Mouse (Mus musculus) layer of hippocampus, adult 11-12 months (tissue): ENCODE measurements around the gene Csf2.
"Not testable (repeated sequence)": the region's sequence is repeated elsewhere in the genome, so short reads cannot be mapped to it uniquely, and the experiment has no call there.

Experiments used
- DNase-seq: peaks from one replicate; pipeline ENCODE4 v3.0.0; 2022; ENCODE audit warnings: low spot score

Gene Csf2

DNA sequence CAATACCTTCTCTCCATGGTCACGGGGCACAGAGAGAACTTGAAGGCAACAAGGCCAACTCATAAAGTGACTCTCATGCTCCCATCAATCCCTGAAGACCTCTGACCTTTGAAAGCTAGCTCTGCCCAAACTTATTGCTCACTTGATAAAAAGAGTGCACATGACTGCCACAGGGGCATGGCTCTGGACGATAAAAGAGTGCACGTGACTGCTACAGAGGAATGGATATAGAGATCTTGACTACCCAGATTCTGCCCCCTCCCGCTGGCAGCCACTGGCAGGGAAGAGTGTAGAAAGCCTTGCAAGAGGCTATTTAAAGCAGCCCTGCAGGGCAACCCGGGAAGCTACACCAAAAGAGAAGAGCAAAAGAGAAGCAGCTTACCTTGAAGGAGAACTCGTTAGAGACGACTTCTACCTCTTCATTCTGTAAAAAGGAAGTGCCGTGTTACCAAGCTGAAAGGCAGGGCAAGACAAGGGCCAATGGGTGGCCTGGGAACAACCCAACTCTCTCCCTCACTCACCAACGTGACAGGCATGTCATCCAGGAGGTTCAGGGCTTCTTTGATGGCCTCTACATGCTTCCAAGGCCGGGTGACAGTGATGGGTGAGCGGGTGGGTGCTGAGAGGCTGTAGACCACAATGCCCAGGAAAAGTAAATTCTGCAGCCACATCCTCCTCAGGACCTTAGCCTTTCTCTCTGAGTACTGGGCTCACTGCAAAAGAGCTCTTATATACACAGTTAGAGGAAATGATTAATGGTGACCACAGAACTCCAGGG, at the start of gene Csf2:
Gene Csf2, minus strand, starts transcription at position 728 of the 778 bp plus-strand sequence.
- DNase-seq: no peak

DNA sequence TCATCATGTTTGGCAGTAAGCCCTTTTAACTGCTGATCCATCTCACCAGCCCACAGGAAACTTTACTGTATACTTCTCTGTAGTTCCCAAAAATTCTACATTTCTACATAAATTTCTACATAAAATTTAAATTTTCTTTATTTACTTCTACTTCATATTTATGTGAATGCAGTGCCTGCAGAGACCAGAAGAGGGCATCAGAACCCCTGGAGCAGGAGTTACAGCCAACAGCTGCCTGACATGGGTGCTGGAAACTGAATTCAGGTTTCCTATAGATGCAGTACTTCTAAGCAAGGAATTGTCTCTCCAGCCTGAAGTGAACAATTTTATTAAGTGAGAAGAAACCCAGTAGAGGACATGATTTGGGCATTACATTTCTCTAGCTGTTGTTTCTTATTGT, 49.3 kb upstream of the Csf2 start:
- no peak for DNase-seq

DNA sequence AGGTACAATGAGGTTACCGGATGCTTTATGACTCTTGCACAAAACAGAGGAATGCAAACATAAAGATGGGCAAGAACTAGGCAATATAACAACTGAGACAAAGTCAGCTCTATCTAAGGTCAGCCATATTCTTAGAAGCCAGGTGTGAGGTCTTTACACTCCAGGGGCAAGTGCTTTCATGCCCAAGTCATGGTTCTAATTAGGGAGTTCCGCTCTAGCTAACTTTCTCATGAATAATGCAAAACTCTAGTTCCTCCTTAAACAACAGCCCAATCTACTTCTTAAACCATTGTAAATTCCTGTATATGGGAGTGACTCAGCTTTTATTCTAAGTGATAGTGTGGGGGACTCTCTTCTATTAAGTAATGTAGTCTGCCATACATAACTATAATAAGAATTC, 48.0 kb upstream of the Csf2 start:
- not testable (repeated sequence) for DNase-seq

DNA sequence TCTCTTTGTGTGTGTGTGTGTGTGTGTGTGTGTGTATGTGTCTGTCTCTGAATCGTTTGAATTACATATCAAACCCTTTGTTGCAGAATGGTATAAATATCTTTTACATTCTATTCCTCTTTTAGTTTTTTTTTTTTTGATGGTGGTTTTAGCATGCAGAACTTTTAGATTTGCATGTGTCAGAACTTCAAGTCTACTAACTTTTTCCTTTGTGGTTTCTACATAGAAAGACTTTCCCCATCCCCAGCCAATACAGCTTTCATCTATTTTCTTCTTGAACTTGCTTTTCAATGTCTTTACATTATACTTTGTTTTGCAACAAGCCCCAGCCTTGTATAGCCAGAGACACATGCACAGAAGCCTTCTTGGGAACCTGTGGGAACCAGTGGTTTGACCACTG, 47.3 kb upstream of the Csf2 start:
- no peak for DNase-seq

DNA sequence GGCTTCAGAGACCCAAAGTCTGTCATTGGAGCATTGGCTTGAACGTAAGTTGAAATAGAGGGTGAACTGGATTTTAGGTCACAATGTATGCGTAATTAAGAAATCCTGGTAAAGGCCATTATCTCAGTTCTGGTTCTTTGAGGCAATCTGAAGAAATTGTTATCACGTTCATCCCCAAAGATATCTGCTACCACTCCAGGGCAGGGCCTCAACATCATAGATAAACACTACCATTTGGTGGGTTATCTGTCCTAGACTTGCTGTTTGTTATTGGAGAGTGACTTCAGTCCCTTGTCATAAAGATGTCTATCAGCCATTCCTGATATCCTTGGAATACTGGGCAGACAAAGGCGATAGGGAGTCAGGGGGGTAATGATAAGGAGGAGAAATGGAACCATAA, 46.5 kb upstream of the Csf2 start:
- DNase-seq: no peak

DNA sequence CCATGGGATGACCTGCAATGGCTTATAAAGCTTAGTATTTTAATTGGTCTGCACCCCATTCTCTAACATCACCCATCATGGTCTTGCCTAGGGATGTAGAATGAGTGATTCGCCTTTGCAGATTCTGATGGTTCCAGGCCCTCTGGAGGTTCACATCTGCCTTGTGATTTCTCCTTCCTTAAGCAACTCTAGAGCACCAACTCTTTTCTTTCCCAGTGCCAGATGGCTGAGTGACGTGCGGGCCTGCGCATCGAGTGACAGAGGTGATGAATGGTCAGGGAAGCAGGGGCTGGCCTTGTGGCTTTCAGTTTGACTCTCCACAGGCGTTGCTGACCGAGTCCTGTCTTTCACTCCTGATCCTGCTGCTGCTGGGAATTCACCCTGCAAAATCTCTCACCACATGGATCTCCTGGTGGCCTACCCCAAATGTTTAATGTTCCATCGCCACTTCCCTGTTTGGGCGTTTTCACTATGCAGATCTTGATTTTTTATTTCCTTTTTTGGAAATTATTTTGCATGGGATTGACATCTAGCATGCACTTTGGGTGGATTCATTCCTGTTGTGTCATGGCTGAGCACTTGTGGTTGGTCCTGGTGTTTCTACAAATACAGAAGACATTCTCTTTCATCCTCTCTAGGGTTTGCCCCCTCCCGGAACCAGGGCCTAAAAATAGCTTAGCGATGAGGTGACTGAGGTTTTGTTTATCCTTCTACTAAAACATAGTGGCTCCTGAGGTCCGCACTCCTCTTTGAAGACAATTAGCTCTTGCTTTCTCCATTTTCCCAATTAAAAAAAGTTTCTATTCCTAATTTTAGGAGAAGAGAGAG, 44.7 kb upstream of the Csf2 start:
- DNase-seq: no peak

DNA sequence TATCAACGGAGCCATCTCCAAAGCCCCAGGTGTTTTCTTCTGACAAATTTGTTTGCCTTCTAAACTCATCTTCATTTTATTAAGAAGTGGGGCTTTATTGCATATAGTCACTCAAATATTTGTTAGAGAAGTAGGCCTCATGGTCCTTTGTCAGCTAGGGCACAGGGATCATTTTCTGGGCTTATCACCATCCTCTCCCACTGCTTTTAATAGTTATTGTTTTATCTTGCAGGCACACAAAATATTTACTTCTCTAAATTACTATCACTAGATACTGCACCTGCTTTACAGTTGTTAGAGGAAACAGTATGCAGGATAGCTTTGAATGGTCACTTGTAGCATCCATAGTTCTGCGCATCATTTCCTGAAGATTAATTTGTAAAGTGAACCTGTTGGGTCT, 42.7 kb upstream of the Csf2 start:
- DNase-seq: no peak

DNA sequence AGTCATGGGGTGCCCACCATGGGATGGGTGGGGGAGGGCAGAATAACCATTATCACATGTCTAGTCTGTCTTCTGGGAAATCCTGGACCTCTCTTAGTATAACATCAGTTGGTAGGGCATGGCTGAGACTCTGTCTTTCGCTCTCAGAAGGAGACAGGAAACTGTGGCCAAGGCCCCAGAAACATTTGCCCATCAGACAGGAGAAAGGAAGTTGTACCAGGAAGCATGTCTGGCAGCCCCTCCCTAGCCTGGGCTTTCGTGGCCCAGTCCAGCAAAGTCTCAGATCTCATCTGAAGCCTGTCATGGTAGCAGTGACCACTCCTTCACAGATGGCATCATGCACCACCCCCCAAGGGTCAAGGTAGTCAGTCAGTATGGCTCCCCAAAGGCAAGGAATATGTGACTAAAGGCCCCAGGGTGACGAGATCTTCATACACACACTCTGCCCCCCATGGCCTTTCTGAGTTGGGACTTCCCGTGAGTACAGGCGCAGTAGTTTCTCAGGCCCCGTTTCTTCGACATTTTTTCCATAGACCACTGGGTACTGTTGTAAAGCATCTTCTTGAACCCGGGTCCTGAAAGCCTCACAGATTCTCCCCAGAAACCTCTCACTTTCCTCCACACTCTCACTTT, 38.5 kb upstream of the Csf2 start:
- DNase-seq: no peak

DNA sequence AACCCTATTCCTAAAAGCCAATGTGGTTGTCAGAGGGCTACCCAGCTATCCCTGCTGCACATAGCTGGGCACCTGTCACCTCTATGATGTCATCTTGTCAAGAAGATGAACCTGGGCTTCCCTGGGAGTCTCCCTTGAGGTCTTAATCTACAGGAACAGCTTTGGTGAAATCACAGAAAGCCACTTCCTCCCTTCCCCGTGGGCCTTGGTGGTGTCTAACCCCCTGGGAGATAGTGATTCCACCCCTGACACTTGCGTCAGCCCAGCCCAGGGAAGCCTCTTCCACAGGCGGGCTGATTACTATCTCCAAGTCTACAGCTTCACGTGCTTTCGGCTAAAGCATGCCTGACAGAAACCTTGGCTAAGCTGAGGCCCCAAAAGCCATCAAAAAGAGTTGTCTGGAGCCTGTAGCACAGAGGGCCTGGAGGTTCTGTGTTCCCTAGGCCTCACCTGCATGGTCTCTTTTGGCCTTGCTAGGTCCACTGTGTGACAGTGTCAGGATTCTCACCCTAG, 22.0 kb upstream of the Csf2 start:
- no peak for DNase-seq

DNA sequence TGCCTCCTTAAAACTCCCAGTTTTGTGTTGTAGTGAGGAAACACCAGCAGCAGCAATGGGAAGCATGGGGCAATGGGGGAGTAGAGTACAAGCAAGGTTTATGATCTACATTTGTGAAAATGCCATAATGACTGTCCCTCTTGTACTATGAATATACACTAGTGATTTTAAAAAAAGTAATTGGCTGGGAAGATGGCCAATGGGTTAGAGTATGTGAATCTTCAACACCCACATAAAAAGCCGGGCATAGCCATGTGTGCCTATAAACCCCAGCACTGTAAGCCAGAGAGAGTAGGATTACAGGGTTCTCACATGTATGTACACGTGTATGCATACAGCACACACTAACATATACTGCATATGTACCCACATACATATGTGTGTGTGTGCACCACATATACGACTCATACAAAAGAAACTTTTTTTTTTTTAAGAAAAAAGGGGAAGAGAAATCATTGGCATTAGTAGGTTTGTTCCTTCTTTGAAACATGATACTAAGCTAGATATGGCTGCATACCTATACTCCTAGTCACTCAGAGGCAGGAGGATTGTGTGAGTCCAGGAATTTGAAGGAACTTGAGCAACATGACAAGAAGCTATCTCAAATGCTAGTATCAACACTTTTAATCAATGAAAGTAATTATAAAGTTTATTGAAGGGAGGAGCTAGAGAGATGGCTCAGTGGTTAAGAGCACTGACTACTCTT, 19.9 kb upstream of the Csf2 start:
- DNase-seq: no peak

DNA sequence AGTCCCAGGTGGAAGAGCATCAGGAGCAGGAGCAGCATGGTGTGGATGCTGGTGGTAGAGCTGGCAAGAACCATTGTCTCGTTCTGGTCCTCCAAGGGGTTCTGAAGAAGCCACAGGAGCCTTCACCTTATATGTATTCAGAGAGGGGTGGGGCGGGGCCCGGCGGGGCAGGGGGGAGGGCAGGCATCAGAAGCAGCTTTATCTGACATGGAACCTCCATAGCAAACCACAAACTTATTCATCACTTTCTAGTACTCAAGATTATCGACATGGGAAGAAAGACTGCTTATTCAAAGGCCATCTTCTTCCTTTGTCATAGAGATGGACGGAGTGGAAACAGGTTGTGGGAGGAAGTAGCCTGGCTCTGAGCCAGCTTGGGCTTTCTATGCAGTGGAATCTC, 17.7 kb upstream of the Csf2 start, which contains the start of gene Il3:
Gene Il3, minus strand, starts transcription at position 101 of the 400 bp plus-strand sequence.
- no peak for DNase-seq

DNA sequence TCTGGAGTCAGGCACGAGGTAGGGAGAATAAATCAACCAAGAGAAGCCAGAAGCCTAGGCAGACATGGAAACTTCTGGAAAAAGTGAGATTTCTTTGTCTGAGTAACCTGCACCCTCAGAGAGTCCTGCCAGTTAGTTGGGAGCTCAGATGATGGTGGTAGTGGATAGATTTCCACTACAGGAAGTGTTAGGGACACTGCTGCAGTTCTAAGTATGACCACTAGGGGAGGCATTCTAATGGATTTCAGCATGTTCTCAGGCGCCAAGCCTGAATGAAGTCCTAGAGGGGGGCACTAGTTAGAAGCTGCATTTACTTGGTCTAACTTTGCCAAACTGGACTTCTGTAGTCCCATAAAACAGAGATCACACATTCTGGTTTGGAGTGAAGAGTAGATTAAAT, 15.1 kb upstream of the Csf2 start:
- peak; percentile 72 for DNase-seq

DNA sequence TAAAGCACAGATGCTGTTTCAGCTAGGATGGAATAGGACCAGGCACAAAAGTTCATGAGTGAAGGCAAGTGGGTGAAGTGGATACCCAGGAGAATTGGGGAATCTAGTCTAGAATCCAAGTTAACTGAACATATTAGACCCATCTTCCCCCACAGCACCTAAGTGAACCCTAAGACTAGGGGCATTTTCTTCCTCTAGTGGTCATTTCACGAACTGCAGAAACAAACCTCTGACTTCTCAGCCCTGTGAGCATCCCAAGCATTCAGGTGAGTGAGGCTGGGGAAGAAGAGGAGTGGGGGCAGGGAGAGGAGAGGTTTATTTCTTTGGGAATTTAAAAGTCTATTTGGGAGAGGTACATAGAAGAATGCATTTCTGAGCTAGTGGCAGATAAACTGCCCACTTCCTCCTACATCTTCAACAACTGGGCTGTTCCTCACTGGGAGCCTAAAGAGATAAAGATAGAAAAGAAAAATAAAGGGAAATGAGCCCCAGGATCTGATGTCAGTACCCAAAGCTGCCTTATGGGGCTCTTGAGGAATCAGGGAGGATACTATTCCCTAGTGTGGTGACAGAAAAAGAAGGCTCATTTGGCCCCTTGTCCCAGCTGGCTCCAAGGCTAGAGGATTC, 14.1 kb upstream of the Csf2 start:
- no peak for DNase-seq

DNA sequence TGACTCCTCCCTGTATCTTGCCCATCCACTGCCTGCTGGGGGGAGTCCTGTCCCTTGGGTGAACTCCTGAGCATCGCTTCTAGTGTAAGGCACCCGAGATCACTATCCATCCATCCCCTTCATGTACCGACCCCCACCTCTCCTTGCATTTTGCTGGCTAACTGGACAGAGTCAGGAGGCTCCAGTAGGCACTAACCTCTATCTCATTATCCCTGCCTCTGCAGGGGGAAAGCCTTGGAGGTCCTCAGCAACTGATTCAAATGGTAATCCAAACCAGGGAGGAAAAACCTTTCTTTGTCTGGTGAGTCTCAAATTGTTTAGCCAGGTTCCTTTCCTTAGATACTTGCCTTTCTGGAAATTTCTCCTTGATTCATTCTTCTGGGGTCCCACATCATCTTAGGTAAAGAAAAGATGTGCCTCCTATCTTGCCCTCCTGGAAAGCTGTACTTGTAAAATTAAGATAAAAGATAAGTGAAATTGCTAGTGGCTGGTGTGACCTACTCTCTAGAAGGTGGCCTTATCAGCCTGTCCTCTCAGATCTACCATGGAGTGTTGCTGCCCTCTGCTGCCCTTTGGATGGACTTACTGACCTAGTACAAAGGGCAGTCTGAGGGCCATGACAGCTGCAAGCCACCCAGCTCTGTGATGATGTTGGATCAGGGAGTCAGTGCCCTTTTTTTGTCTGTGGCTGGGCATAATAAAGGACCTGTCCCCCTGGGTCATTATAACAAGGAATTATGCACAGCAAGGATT, 7.3 kb upstream of the Csf2 start:
- DNase-seq: peak; percentile 75

DNA sequence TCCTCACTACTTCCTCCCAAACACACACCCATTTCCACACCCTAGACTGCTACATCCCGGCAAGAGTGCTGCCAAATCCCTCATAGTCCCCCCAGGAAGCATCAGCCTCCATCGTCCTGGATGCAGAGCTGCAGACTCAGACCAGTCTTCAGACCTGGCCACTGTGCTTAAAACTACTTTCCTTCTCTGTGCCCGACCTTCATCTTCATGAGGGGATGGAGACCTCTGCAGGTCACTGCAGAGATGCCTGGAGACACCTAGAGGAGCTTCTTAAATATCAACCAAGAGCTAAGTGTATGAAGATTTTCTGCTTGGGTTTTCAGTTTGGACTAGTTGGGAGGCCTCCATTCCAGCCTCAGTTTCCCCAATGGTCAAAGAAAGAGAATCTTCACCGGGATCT, 4.6 kb upstream of the Csf2 start:
- DNase-seq: no peak

DNA sequence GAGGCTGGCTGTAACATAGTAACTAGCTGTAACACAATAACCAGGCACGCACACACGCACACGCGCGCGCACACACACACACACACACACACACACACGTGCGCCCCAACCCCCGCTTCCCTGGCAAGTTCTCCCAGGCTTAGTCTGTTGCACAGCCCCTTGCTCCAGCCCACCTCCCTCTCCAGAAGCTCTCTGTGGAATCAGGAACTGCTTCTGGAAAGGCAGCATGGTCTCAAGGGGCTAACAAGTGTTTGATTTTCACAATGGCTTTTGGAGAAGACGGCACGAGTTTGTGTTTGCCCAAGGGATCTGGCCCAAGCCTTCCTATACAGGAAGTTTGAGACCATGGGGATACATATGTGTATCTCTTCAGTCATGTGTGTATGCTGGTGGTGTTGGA, 1.1 kb upstream of the Csf2 start:
- DNase-seq: no peak

DNA sequence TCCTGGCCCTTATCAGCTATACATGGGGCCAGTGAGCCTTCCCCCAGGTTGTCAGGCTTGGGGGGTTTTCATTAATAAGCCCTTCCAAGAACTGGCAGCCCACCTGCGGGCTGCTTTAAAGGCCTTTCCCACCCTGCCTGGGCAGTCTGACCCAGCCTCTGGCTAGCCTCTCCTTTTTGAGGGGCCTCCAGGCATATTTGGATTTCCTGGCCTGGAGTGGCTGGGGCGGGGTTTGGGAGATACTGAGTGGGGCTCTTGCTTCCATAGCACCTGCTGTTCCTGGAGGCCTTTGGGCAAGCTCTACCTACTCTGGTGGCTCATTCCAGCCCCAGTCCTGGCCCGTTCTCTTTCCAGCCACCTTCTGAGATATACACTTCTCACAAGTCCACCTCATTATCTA, 281 bp upstream of the Csf2 start:
- no peak for DNase-seq

DNA sequence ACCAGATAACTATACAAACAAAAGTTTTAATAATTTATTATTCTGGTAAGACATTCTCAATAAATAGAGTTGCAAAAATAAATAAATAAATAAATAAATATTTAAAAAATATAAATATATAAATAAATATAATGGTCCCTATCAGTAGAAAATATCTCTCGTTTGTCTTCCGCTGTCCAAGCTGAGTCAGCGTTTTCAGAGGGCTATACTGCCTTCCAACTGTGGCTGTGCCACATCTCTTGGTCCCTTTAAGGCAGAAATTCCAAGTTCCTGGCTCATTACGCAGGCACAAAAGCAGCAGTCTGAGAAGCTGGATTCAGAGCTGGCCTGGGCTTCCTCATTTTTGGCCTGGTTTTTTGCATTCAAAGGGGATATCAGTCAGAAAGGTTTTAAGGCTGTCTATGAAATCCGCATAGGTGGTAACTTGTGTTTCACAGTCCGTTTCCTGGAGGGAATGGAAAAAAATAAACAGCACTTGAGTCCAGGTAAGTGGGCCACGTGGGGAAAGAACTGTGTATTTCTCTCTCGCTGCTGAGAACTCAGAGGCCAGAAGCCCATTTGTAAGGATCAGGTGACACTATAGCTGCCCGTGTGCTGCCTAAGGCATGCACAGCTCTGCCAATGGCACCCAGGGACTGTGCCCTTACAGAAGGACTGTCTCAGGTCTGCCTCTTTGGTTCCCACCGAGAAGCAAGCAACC, 2.1 kb downstream of the Csf2 start:
- no peak for DNase-seq

DNA sequence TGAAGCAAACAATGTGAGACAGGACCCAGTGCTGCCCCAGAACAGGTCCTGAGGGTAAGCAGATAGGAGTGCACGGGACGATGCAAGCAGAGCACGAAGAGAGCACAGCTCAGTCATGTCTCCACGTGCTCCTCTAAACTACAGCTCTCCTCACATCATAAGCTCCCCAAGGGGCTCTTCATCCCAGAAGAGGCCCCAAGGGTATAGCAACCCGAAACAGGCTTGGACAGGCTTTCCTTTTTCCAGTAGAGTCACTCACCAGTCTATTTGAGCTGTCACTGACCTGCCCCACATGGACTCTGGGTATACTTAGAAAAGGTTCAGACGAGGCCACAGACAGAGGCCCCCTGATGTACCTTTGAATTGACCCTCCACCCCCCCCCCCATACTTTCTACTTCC, 5.0 kb downstream of the Csf2 start:
- no peak for DNase-seq

DNA sequence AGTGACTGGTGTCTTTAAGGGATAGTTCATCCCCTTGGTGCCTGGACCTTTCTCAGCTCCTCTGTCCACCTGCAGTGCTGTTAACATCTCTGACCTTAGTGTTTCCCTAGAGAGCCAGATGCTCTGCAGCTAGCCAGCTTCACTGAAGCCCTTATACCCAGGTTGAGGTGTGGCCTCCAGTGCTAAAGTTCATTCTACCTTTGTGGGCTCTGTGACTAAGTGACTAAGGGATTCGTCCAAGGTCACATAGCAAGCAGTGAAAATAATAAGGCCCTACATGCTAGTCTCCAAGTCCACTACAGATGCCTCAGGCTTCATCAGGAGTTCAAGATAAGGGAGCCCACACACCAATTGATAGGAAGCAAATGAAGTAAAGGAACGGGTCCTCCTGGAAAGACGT, 7.0 kb downstream of the Csf2 start:
- no peak for DNase-seq
